Mouse (Mus musculus): ENCODE results near the gene Srgap1. TPM values are rescaled to one million over a fixed set of nuclear protein-coding genes. Genes with fewer than 3 reads are reported as not detected.
A peak's percentile ranks its signal among the peaks of the same experiment; 100 is the strongest.

Gene Srgap1
- polyA plus RNA-seq, 1 experiment: 16.2 TPM

DNA sequence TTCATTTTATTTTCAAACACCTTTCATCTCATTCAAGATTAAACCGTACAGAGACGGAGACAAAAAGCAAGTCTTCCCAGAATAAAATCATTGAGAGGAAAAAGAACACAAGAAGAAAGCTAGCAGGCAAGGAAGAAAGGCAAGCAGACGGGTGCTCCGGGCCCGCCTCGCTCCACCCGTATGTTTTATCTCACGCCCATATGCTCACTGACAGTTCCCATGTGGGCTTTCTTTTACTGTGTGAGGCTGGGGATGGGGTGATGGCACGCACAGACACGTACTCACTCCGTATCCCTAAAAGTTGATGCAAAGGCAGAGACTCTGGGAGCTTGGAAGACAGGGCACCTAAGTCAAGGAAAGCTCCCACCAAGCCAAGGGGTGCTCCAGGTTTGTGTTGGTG lies 90.6 kb downstream of the Srgap1 start:
- H3K27ac ChIP-seq (ENCODE audit: insufficient read depth, low read length): no peak overlapping the region
- H3K4me3 ChIP-seq (ENCODE audit: insufficient read depth, low read length): no peak overlapping the region
- TF ChIP-seq POLR2A (IDR thresholded peaks at IDR 0.05; ENCODE audit: low read depth, low read length): no peak
- TF ChIP-seq CTCF (IDR thresholded peaks at IDR 0.05; ENCODE audit: borderline replicate concordance, insufficient read depth, low read length): no peak
- peaks cover 4% of the 10 kb centered on the region for H3K4me1 ChIP-seq (ENCODE audit: control insufficient read depth, insufficient read depth, low read length)

DNA sequence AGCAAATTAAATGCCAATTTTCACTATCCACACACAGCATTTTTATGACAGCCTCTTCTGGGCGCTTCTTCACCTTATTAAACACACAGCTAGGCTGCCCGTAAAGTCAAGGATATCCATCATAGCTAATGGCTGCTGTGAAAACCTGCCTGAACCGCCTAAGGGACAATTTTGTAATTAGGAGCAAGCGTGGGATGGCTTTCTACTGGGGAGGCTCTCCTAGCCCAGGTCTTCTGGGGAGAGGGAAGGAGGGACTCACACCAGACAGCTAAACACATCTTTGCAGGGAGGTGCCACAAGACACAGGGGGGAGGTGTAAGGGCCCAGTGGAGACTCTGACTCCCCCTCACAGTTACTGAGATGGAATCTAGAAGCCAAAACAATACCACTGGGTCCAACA lies 91.4 kb downstream of the Srgap1 start:
- no peak overlapping the region for H3K27ac ChIP-seq (ENCODE audit: insufficient read depth, low read length)
- H3K4me1 ChIP-seq (ENCODE audit: control insufficient read depth, insufficient read depth, low read length): no peaks in the 10 kb centered on the region
- no peak overlapping the region for H3K4me3 ChIP-seq (ENCODE audit: insufficient read depth, low read length)
- TF ChIP-seq POLR2A (IDR thresholded peaks at IDR 0.05; ENCODE audit: low read depth, low read length): no peak
- no peak for TF ChIP-seq CTCF (IDR thresholded peaks at IDR 0.05; ENCODE audit: borderline replicate concordance, insufficient read depth, low read length)

DNA sequence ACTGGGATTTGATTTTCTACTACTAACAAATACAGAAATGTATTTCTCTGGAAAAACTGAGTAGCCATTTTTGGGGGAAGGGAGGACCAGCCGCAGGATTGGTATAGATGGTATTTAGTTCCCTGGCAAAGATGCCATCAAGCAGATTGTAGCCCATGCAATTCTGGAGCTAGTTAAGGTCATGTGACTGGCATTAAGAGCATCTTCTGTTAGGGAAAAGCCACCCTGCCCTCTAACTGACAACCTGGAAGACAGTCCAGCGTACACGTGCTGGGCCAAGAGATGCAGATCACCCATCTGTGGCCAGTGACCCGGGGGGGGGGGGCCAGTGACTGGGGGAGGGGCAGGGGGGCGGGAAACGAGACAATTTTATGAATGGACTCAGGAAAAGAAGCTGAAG lies 92.2 kb downstream of the Srgap1 start:
- Histone ChIP-seq H3K4me1 (ENCODE audit: control insufficient read depth, insufficient read depth, low read length) (no peaks in the 10 kb centered on the region), H3K4me3 (ENCODE audit: insufficient read depth, low read length) (no peak overlapping the region), H3K27ac (ENCODE audit: insufficient read depth, low read length) (no peak overlapping the region)
- no peak for TF ChIP-seq POLR2A (IDR thresholded peaks at IDR 0.05; ENCODE audit: low read depth, low read length)
- no peak for TF ChIP-seq CTCF (IDR thresholded peaks at IDR 0.05; ENCODE audit: borderline replicate concordance, insufficient read depth, low read length)

DNA sequence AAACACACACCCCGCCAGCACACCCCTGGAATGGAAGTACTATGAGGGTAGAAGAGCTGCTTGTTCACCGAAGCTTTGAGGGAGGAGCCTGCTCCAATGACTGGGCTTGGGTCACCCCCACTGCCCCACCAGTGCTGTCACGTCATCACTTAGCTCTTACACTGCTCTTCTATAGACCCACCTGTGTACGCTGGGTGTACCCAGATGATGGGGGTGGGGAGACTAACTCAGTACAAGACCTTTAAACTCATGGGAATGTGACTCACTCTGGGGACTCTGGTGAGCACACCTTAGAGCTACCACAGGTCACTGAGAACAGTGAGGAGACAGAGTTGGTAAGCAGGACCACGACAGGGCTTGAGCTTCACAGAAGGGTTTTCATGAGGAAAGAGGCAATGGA lies 94.1 kb downstream of the Srgap1 start:
- no peak overlapping the region for H3K4me3 ChIP-seq (ENCODE audit: insufficient read depth, low read length)
- H3K27ac ChIP-seq (ENCODE audit: insufficient read depth, low read length): no peak overlapping the region
- H3K4me1 ChIP-seq (ENCODE audit: control insufficient read depth, insufficient read depth, low read length): no peaks in the 10 kb centered on the region
- TF ChIP-seq CTCF (IDR thresholded peaks at IDR 0.05; ENCODE audit: borderline replicate concordance, insufficient read depth, low read length) (no peak), POLR2A (IDR thresholded peaks at IDR 0.05; ENCODE audit: low read depth, low read length) (no peak)

DNA sequence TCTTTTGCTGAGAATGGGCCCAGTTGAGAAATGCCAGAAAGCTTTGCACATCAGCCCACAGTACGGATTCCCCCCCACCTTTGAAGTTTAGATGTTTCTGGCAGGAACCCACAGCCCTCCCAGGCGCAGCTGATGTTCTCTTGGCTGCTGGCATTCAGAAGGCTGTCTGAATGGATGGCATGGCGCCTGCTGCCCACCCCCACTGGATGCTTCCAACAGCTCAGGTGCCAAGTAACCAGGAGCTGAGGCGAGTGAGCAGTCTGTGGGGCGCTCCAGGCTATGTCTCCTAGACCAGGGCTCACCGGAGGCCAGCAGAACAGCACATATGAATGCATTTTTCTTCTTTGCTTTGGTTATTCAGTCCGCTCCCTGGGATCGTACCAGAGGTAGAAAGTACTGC lies 100.9 kb downstream of the Srgap1 start:
- no peak overlapping the region for H3K4me3 ChIP-seq (ENCODE audit: insufficient read depth, low read length)
- no peak overlapping the region for H3K27ac ChIP-seq (ENCODE audit: insufficient read depth, low read length)
- TF ChIP-seq POLR2A (IDR thresholded peaks at IDR 0.05; ENCODE audit: low read depth, low read length): no peak
- no peak for TF ChIP-seq CTCF (IDR thresholded peaks at IDR 0.05; ENCODE audit: borderline replicate concordance, insufficient read depth, low read length)
- H3K4me1 ChIP-seq (ENCODE audit: control insufficient read depth, insufficient read depth, low read length): no peaks in the 10 kb centered on the region

DNA sequence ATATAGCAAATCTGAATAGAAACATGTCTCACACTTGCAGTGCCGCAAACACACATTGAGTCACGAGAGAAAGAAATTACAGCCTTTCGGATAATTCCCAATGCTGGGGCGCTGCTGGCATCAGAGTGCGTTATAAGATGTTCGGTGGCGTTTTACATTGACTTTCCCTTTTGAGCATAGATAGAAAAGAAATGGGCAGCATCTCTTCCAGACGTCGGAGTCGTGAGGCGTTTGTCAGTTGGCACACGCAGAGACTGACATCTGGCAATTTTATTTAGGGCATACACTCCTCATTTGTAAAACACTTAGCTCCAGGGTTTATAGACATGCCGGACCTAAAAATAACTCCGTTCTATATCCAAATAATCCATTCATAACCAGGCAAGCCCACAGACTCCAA lies 115.2 kb downstream of the Srgap1 start:
- H3K4me1 ChIP-seq (ENCODE audit: control insufficient read depth, insufficient read depth, low read length): peaks cover 3% of the 10 kb centered on the region; the same call in 1 of the 2 replicates
- H3K4me3 ChIP-seq (ENCODE audit: insufficient read depth, low read length): no peak overlapping the region
- H3K27ac ChIP-seq (ENCODE audit: insufficient read depth, low read length): no peak overlapping the region
- TF ChIP-seq CTCF (IDR thresholded peaks at IDR 0.05; ENCODE audit: borderline replicate concordance, insufficient read depth, low read length) (no peak), POLR2A (IDR thresholded peaks at IDR 0.05; ENCODE audit: low read depth, low read length) (no peak)

DNA sequence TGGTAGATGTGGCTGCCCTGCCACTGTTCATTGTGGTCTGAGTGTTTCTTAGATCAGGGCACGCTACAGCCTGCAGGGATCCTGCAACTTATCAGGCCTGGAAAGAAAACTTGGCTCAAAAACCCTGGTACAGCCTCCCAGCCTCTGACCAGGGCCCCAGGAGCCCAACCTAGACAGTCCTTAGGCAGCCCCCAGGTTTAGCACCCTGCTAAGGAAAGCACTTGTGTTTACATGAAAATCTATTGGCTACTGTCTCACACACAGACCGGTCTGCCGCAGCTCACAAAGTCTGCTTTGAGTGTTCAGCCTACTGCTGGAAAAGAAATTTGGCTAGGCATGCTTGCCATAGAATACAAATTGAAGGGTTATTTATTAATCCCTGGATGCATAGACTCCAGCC lies 121.0 kb downstream of the Srgap1 start:
- H3K27ac ChIP-seq (ENCODE audit: insufficient read depth, low read length): no peak overlapping the region
- H3K4me1 ChIP-seq (ENCODE audit: control insufficient read depth, insufficient read depth, low read length): no peaks in the 10 kb centered on the region
- TF ChIP-seq POLR2A (IDR thresholded peaks at IDR 0.05; ENCODE audit: low read depth, low read length) (no peak), CTCF (IDR thresholded peaks at IDR 0.05; ENCODE audit: borderline replicate concordance, insufficient read depth, low read length) (no peak)
- no peak overlapping the region for H3K4me3 ChIP-seq (ENCODE audit: insufficient read depth, low read length)

DNA sequence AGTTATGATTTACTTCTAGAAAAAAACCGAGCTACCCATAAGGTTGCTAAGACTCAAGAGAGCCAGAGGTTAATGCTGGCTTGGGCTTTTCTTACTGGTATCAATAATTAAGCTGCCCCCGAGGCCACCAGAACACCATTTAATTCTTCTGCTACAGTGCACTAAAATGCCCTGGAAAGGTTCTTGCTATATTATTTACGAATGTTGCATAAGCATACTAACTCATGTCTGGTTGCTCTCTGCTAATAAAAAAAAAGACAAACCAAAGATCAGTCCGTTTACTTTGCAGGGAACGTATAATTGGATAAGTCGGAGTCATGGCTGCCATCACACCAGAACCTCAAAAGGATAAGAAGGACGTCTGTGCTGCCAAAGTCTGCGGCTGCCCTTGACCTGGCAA lies 128.1 kb downstream of the Srgap1 start:
- H3K4me3 ChIP-seq (ENCODE audit: insufficient read depth, low read length): no peak overlapping the region
- no peaks in the 10 kb centered on the region for H3K4me1 ChIP-seq (ENCODE audit: control insufficient read depth, insufficient read depth, low read length)
- TF ChIP-seq POLR2A (IDR thresholded peaks at IDR 0.05; ENCODE audit: low read depth, low read length): no peak
- TF ChIP-seq CTCF (IDR thresholded peaks at IDR 0.05; ENCODE audit: borderline replicate concordance, insufficient read depth, low read length): no peak
- no peak overlapping the region for H3K27ac ChIP-seq (ENCODE audit: insufficient read depth, low read length)

DNA sequence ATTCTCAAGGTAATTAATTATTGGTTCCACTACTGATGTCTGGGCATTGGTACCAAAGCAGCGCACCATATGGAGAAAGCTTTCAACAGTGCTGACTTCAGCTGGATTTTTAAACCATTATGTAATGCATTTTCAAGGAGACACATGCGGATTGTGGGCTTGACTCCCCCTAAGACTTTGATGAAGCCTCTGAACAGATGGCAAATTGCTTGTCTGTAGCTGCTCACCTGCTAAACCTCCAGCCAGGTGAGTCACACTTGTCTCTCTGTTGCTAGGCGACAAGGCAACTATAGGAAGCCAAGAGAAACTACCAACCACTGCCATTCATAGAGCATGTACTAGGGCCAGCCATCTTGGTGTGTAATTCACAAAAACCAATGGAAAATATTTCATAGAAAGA lies 128.5 kb downstream of the Srgap1 start:
- Histone ChIP-seq H3K4me1 (ENCODE audit: control insufficient read depth, insufficient read depth, low read length) (no peaks in the 10 kb centered on the region), H3K27ac (ENCODE audit: insufficient read depth, low read length) (no peak overlapping the region), H3K4me3 (ENCODE audit: insufficient read depth, low read length) (no peak overlapping the region)
- TF ChIP-seq CTCF (IDR thresholded peaks at IDR 0.05; ENCODE audit: borderline replicate concordance, insufficient read depth, low read length) (no peak), POLR2A (IDR thresholded peaks at IDR 0.05; ENCODE audit: low read depth, low read length) (no peak)

DNA sequence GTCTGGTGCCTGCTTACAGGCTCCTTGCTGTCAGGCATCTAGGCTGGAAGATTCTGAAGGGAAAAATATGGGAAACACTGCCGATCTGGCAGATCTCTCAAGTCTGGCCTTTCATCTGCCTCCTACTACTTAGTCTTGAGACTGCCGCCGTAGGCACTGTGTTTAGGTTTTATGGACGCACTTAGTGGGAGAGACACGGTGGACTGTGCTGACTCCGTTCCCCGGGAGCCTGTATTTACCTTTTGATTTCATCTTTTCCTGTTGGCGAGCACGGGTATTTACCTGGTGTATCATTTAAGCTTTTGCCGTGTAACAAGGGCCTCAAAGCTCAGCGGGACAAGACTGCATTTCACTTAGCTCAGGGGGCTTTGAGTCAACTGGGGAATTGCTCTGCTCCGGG lies 131.6 kb downstream of the Srgap1 start:
- no peaks in the 10 kb centered on the region for H3K4me1 ChIP-seq (ENCODE audit: control insufficient read depth, insufficient read depth, low read length)
- no peak overlapping the region for H3K4me3 ChIP-seq (ENCODE audit: insufficient read depth, low read length)
- TF ChIP-seq CTCF (IDR thresholded peaks at IDR 0.05; ENCODE audit: borderline replicate concordance, insufficient read depth, low read length) (no peak), POLR2A (IDR thresholded peaks at IDR 0.05; ENCODE audit: low read depth, low read length) (no peak)
- H3K27ac ChIP-seq (ENCODE audit: insufficient read depth, low read length): no peak overlapping the region

DNA sequence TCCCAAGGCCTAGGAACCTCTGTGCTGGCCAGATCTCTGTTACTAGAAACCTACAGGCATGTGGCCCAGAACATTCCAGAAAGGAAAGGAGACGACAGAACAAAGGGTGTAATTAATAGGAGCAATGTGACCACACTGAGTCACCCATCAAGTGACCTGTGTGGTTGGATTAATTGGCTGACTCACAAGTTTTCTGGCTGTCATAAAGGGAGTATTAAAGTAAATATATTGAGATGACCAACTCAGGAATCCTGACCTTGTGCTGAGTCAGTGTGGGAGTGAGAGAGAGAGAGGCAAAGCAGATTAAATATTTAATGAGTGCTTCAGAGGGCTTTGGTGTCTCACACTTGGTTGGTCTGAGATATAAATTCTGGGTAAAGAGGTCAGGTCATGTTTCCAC lies 143.0 kb downstream of the Srgap1 start:
- H3K4me1 ChIP-seq (ENCODE audit: control insufficient read depth, insufficient read depth, low read length): peaks cover 8% of the 10 kb centered on the region
- H3K27ac ChIP-seq (ENCODE audit: insufficient read depth, low read length): peak overlapping the region; percentile 94
- no peak overlapping the region for H3K4me3 ChIP-seq (ENCODE audit: insufficient read depth, low read length)
- TF ChIP-seq POLR2A (IDR thresholded peaks at IDR 0.05; ENCODE audit: low read depth, low read length): peak; percentile 18; the same call in 1 of the 2 replicates
- no peak for TF ChIP-seq CTCF (IDR thresholded peaks at IDR 0.05; ENCODE audit: borderline replicate concordance, insufficient read depth, low read length)
